Mouse (Mus musculus) gastrocnemius, adult 18-20 months (tissue): ENCODE measurements around the gene Khdrbs2. TPM values are rescaled to one million over a fixed set of nuclear protein-coding genes. Genes with fewer than 3 reads are reported as not detected.

ENCODE experiments used
- DNase-seq: peaks from one replicate; pipeline ENCODE4 v3.0.0; 2021; ENCODE audit warnings: low spot score
- long read RNA-seq, 2 experiments: library from polyadenylated mRNA; stranded (forward); transcript quantifications; one replicate each; pipeline ENCODE4 v2.0.0; 2021
- total RNA-seq, 2 experiments: library from RNA; stranded (reverse); gene quantifications; 2 replicates each; pipeline ENCODE4 v1.2.3; 2021

Gene Khdrbs2
- total RNA-seq = not detected
- long read RNA-seq, experiment 1 = 0 reads
- long read RNA-seq, experiment 2 = 0 reads

GRCm38 (mm10) chr1:32172506-32173239 is at the start of gene Khdrbs2:
Gene Khdrbs2 (plus strand): TSS chr1:32172714.
- DNase-seq = no peak

GRCm38 (mm10) chr1:32174566-32174965 is 2.1 kb downstream of the Khdrbs2 start:
- DNase-seq = no peak

- DNase-seq = no peak
Observed at GRCm38 (mm10) chr1:32199664-32200260, 27.2 kb downstream of the Khdrbs2 start.

GRCm38 (mm10) chr1:32248443-32248842 is 75.9 kb downstream of the Khdrbs2 start:
- no peak for DNase-seq

- DNase-seq = no peak
Observed at GRCm38 (mm10) chr1:32249602-32250001, 77.1 kb downstream of the Khdrbs2 start.

GRCm38 (mm10) chr1:32250337-32250736 is 77.8 kb downstream of the Khdrbs2 start:
- no peak for DNase-seq

- no peak for DNase-seq
Observed at GRCm38 (mm10) chr1:32258942-32259341, 86.4 kb downstream of the Khdrbs2 start.

- DNase-seq = no peak
Observed at GRCm38 (mm10) chr1:32270519-32270918, 98.0 kb downstream of the Khdrbs2 start.

- no peak for DNase-seq
Observed at GRCm38 (mm10) chr1:32294702-32295101, 122.2 kb downstream of the Khdrbs2 start.

GRCm38 (mm10) chr1:32301391-32301790 is 128.9 kb downstream of the Khdrbs2 start:
- no peak for DNase-seq

- DNase-seq = no peak
Observed at GRCm38 (mm10) chr1:32309074-32309473, 136.6 kb downstream of the Khdrbs2 start.

GRCm38 (mm10) chr1:32309637-32310036 is 137.1 kb downstream of the Khdrbs2 start:
- DNase-seq = no peak

GRCm38 (mm10) chr1:32339108-32339507 is 166.6 kb downstream of the Khdrbs2 start:
- DNase-seq = no peak

GRCm38 (mm10) chr1:32347538-32347937 is 175.0 kb downstream of the Khdrbs2 start:
- DNase-seq = no peak

- no peak for DNase-seq
Observed at GRCm38 (mm10) chr1:32352076-32352475, 179.6 kb downstream of the Khdrbs2 start.

GRCm38 (mm10) chr1:32363539-32363938 is 191.0 kb downstream of the Khdrbs2 start:
- DNase-seq = no peak

- no peak for DNase-seq
Observed at GRCm38 (mm10) chr1:32397553-32397952, 225.0 kb downstream of the Khdrbs2 start.

GRCm38 (mm10) chr1:32407651-32408050 is 235.1 kb downstream of the Khdrbs2 start:
- DNase-seq = no peak

- no peak for DNase-seq
Observed at GRCm38 (mm10) chr1:32428410-32428809, 255.9 kb downstream of the Khdrbs2 start.

- no peak for DNase-seq
Observed at GRCm38 (mm10) chr1:32429493-32429892, 257.0 kb downstream of the Khdrbs2 start.

GRCm38 (mm10) chr1:32430516-32430915 is 258.0 kb downstream of the Khdrbs2 start:
- DNase-seq = no peak

GRCm38 (mm10) chr1:32433118-32433517 is 260.6 kb downstream of the Khdrbs2 start:
- no peak for DNase-seq

GRCm38 (mm10) chr1:32443927-32444326 is 271.4 kb downstream of the Khdrbs2 start:
- DNase-seq = no peak
